Mouse (Mus musculus) spleen, embryonic (tissue): ENCODE results near the gene Opa3.

ENCODE experiments used
- CTCF ChIA-PET: fragments of 350-600 bp; sonication (Branson Sonifier 250); formaldehyde crosslinking; loops from one replicate; lab custom pipeline; 2022; lab: Charles Lee

Gene Opa3

DNA sequence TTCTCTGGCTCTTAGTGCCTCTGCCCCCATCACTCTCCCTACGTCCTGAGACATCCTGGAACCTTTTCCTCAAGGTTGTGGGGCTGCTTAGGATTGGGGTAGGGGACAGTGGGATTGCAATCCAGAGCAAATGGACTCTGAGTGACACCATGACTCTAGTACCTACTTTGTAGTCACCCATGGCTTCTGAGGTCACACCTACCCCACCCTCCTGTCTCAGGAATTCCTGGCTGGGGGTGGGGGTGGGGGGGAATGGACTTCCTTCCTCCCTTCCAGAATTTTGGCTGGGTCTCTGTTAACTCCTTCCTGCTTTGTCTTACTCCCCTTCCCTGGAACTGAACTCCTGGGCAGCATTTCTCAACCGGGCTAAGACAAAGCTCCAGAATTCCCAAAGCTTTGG is 14.7 kb upstream of the Opa3 start:
- CTCF ChIA-PET = no interaction called here

DNA sequence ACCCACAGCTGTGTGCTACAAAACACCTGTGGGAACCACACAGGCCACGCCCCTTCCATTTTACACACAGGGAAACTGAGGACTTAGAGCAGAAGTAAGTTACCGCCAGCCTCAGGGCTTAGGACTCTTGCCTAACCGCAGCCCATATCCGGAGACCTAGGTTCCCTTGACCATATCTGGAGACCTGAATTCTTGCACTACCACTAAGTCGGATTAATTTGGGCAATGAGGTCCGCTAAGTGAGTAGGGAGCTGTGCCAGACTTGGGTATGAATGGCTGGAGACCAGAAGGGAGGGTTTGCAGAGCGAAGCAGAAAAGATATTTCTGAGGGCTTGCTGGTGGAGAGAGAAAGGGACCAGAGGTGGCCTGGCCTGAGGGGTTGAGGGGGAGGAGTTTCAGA is 13.8 kb upstream of the Opa3 start:
- CTCF ChIA-PET = no interaction called here

DNA sequence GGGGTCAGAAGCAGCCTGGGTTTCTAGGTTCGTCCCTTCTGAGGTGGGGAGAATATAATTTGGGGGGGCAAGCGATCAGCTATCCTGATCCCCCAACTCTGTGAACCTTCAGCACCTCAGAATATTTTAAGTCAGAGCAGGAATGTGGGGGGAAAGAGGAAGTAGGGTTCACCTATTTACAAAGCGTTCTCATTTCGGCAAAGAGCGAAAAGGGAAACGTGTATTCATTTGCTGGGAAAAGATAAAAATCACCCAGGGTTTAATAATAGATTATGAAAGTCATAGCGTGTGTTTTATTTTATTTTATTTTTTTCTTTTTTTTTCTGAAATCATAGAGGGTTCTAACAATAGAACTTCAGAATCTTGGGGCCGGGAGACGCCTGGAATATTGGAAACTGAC is 13.2 kb upstream of the Opa3 start:
- CTCF ChIA-PET = no interaction called here

DNA sequence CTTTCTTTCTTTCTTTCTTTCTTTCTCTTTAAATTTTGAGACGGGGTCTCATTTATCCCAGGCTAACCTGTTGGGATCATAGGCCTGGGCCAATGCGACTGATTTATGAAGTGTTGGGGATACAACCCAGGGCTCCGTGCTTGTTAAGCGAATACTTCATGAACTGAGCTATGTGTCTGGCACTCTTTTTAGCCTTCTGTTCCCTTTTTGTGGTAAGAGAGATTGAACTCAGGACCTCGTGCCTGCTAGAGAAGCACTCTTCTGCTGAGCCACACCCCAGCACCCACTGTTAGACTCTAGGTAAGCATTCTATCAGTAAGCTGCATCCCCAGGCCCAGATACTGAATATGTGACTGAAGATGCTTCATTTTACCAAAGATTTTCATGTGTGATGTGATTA is 10.6 kb upstream of the Opa3 start:
- CTCF ChIA-PET = interaction anchor here (0.5 to 0.7 kb wide), 2 partner anchors 53 to 59 kb away, joined by 3 to 4 read pairs; no protein-coding TSS in a partner anchor

DNA sequence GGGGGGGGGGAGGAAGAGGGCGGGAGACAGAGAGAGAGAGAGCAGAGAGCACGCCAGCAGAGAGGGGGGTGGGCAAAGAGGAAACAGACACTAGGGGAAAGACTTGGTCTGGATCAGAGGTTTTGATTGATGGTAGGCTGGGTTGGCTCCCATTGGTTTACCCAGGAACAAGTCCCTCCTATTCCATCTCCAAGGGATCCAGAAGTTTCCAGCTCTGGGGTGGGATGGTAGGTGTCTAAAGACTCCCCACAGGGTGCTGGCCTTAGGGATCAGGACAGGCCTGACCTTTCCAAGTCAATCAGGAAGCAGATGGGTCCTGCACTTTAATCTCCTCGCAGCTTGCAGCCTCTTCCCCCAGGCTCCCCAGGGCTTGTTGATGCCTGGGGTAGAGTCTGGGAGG is 10.2 kb upstream of the Opa3 start:
- CTCF ChIA-PET = interaction anchor here (0.5 to 0.7 kb wide), 2 partner anchors 52 to 59 kb away, joined by 3 to 4 read pairs; no protein-coding TSS in a partner anchor

DNA sequence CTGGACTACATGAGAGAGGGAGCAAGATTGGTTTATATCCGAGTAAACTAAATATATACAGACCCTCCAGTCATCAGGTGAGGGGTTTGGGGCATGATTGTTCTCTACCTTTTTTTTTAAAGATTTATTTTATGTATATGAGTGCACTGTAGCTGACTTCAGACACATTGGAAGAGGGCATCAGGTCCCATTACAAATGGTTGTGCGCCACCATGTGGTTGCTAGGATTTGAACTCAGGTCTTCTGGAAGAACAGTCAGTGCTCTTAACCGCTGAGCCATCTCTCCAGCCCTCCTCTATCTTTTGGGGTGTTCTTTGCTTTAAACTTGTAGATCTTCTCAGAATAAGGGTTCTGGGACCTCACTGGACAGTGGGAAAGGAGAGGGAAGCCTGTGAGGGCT is 8.1 kb upstream of the Opa3 start:
- CTCF ChIA-PET = no interaction called here

DNA sequence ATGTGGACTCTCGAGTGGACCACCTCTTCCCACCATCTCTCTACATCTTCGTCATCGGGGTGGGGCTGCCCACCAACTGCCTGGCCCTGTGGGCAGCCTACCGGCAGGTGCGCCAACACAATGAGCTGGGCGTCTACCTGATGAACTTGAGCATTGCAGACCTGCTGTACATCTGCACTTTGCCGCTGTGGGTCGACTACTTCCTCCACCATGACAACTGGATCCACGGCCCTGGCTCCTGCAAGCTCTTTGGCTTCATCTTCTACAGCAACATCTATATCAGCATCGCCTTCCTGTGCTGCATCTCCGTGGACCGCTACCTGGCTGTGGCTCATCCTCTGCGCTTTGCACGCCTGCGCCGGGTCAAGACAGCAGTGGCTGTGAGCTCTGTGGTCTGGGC is 5.9 kb upstream of the Opa3 start:
- CTCF ChIA-PET = no interaction called here

DNA sequence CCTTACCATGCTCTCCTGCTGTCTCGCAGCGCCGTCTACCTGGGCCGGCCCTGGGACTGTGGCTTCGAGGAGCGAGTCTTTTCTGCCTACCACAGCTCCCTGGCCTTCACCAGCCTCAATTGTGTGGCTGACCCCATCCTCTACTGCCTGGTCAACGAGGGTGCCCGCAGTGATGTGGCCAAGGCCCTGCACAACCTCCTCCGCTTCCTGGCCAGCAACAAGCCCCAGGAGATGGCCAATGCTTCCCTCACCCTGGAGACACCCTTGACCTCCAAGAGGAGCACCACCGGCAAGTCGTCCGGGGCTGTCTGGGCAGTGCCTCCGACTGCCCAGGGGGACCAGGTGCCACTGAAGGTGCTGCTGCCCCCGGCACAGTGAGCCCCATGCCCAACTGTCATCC is 5.3 kb upstream of the Opa3 start:
- CTCF ChIA-PET = no interaction called here

DNA sequence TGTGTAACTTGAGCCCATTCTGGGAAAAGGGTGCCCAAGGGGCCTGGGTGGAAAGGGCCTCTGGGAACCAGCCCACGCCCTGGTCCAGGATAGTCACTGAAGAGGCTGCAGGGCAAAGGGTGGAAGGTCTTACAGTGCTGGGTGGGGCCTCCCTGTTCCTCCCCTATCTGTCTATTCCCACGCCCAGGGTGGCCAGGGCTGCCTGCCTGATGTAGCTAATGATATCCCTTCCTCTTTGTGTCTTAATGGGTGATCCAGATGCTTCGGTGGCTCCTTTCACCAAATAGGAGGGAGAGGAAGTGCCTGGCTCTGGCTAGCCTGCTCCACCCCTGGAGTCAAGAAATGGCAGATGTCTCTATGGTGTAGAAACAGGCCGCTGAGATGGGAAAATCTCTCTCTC is 3.2 kb upstream of the Opa3 start:
- CTCF ChIA-PET = no interaction called here

DNA sequence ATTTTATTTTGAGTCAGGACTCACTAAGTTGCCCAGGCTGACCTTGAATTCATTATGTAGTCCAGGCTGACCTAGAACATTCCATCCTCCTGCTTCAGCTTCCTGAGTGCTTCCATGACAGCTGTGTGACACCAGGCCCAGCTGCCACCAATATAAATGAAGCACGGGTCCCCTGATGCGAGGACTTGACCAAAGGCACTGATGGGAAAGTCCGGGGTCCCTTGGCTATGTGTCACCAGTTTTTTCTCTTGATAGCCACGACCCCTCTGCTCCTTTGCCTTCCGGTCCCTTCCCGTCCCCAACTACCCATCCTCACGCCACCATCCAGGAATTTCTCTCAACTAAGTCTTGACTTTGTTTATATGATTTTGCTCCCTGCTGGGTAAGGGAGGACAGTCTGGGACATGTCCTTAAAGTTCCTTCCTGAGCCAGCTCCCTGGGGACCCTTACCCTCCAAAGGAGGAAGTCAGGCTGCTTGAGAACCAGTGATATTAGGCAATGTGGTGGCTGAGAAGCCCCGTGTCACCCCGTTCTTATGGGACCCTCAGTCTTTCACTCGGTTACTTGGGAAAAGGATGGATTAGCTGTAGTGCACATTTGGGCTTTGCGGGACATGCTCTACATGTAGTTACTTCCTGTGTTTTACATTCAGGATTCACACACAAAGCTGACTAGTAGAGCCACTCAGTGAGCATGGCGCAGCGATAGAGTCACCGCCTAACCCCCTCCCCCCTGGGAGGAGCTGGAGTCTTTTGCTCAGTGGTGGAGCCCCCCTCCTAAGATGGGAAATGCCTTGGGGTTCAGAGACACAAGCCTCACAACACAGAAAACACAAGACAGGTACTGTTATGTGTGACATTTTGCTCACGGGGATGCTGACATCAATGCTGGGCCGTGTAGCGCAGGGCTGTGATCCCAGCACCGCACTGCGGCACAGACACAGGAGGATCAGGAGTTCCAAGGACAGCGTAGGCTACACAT is 1.0 kb upstream of the Opa3 start:
- CTCF ChIA-PET = interaction anchor here (1.1 kb wide), 1 partner anchor 47 kb away, joined by 3 read pairs; no protein-coding TSS in a partner anchor

DNA sequence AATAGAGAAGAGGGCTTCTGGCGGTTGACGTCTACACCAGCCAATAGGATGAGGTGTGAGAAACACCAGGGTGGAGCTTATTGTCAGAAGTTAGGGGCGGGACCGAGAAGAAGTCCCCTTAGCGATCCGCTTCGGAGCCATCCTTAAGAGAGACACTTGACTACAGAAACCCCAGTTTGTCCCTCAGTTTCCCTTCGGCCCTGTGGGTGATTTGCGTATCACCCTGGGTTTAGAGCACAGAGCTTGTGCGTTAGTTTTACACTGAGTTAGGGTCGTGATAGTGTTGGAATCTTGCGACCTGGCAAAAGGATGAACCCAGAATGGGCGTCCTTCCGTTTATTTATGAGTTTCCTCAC is 637 bp downstream of the Opa3 start:
- CTCF ChIA-PET = interaction anchor here (1.2 kb wide), 1 partner anchor 11 kb away, joined by 3 read pairs; no protein-coding TSS in a partner anchor

DNA sequence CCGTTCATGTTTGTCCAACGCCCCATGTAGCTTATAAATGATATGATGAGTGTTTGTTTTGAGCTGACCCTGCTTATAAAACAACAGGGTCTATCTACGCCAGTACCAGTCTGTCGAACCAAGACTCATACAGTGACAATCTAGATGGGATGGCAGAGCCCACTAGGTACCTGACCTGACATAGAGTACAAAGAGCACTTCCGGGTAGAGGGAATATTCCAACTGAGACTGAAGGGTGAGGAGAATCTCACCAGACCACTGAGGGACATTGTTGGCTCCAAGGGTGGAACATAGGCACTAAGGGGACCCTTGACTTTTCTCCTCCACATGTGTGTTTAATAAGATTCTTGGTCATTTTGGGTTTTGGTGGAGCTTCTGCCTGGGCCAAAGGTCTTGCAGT is 1.3 kb downstream of the Opa3 start:
- CTCF ChIA-PET = interaction anchor here (1.2 kb wide), 1 partner anchor 10 kb away, joined by 3 read pairs; no protein-coding TSS in a partner anchor

DNA sequence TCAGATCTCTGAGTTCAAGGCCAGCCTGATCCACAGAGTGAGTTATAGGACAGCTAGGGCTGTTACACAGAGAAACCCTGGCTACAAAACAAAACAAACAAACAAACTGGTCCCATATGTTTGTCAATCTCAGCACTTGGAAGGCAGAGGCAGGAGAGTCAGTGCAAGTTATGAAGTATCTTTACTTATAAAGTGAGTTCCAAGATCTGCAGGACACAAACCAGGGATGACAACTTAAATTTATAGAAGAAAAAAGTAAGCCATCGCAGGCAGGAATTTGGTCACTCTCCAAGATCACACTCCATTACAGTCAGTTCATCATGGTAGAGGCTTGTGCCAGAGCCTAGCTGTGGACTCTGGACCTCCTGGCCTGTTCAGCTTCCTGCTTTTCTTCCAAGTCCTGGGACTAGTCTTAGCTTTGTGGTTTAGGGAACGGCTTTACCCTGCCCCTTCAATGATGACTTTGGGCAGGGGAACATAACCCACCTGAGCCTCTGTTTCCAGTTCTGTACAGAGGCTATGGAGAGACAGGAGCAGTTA is 2.0 kb downstream of the Opa3 start:
- CTCF ChIA-PET = no interaction called here

DNA sequence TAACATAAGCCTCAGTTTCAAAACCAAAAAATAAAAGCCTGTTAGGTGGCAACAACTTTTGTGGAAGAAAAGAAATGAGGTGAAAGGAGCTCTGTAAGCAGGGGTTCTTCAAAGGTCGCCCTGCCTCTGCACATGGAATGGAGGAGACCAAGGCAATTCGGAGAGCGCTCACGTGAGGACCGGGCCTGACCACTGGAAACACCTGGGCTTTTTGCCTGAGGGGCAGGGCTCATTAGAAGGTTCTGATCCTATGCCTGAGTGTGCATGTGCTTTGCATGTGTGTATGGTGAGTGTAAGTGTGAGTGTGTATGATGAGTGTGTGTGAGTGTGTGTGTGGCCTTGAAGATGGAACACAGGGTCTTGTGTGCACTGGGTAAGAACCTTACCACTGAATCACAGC is 2.8 kb downstream of the Opa3 start:
- CTCF ChIA-PET = no interaction called here

DNA sequence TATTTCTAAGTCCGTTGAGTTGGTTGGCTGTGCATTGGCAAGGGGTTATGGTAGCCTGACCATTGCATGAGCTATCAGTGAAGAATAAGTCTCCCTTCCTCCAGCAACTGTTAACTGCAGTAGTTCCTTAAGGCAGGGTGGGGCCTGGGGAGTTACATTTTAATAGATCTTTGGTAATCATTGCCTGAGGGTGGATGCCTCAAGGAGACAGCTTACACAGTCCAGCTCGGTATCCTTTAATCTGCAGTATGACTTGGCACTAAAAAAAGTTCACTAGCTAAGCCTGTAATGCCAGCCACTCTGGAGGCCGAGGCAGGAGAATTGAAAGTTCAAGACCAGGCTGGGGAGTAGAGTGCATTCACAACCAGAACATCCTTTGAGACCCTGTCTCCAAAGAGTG is 3.7 kb downstream of the Opa3 start:
- CTCF ChIA-PET = interaction anchor here (1.1 kb wide), 1 partner anchor 40 kb away, joined by 3 read pairs; the partner anchor contains the start of gene Vasp

DNA sequence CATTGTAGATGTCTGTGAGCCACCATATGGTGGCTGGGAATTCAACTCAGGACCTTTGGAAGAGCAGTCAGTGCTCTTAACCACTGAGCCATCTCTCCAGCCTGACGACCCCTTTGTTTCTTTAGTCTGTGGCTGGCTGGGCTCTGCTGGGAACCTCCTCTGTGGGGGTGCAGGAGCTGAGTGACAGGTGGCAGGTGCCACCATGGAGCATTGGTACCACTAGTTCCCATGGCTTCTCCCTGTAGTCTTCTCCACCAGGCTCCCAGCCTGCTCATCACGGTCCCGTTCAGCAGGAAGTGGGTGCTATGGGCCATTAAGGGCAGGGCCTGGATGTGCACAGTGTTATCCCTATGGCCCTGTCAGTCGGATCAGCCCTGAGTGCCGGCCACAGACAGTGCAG is 6.5 kb downstream of the Opa3 start:
- CTCF ChIA-PET = interaction anchor here (0.6 to 0.8 kb wide), 2 partner anchors 31 to 47 kb away, joined by 3 to 9 read pairs; no protein-coding TSS in a partner anchor

DNA sequence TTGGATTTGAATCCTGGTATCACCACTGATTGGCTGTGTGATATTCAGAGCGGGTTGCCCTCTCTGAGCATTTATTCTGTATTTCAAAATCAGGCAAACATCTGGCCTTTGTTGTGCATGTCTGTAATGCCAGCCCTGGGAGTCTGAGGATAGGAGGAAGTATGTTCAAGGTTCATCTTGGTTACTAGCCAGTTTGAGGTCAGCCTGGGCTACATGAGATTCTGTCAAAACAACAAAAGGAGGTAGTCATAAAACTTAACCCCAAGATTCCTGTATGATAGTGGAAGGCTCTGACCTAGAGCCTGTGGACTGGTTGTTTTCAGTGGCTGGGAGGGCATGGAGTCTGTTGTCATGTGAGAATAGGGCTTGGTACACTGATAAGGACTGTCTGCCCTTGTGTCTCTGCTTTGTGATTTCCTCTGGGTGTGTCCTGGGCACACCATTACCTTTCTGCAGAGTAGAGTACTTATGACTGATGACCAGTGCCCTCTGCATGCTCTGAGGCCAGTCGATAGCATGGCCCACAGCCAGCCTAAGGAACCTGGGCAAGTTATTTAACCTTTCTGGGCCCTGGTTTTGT is 7.0 kb downstream of the Opa3 start:
- CTCF ChIA-PET = interaction anchor here (0.6 kb wide), 1 partner anchor 31 kb away, joined by 9 read pairs; no protein-coding TSS in a partner anchor

DNA sequence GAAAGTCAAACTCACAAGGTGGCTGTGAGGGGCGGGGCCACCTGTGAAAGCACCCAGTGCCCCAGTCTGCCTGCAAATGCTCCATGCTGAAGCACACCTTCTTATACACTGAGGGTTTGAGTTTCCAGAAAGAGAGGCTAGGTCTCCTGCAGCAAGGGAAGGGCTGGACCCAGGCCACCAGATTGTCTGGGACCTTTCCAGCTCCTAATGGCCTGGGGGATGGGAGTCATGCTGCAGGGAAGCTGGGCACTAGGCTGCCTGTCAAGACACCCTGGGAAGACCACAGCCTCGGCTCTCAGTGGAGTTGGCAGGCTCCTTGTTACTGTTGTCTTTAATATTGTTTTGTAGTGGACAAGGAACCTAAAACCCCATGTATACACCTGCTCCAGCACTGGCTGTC is 8.3 kb downstream of the Opa3 start:
- CTCF ChIA-PET = no interaction called here

DNA sequence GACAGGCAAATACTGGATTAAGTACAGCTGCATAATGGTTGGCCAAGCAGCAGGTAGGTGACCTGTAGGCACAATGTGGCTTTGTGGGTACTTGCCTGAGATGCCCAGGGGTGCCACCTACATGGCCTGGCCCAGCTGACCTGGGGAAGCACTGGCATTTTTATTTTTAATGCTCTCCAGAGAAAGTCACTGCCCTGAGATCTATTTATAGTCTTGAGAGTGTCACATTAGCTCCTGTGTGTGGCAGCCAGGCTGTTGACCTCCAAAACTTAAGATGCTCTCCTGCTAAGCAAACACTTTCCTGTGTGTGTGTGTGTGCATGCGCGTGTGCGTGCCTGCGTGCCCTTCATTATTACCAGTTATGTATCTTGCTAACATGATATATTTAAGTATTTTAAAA is 10.2 kb downstream of the Opa3 start:
- CTCF ChIA-PET = interaction anchor here (0.6 kb wide), 1 partner anchor 101 kb away, joined by 3 read pairs; no protein-coding TSS in a partner anchor

DNA sequence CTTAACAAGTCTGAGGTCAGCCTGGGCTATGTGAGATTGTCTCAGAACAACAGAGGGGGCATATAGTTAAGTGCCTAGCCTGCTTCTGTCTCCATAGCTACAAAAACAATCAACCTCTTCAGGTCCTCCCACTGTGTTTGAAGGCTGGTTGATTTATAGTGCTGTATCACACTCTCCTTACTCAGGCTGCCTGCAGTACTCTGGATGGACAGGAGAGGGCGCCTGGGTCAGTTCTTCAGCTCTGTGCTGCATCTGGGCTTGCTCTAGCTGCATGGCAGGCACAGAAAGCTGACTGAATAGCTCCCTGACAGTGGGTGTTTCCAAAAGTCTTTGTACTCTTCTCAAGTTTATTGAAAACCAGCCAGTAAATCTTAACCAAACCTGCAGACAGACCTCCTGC is 11.3 kb downstream of the Opa3 start:
- CTCF ChIA-PET = interaction anchor here (0.7 to 1.2 kb wide), 8 partner anchors 11 to 111 kb away, joined by 3 to 16 read pairs (median 4); no protein-coding TSS in a partner anchor

DNA sequence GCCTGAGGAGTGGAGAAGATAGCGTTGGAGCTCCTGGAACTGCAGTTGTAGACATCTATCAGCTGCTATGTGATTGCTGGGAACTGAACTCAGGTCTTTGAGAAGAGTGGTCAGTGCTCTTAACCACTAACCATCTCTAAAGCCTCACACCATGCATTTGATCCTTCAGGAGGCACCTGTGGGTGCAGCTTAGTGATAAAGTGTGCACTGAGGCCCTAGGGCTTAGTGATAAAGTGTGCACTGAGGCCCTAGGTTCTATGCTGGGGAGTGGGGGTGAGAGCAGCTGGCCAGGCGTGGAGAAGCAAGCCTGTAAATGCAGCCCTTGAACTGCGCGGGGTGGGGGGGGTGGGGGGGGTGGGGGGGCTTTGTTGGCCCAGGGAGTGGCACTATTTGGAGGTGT is 11.9 kb downstream of the Opa3 start:
- CTCF ChIA-PET = interaction anchor here (0.6 to 1.2 kb wide), 9 partner anchors 9 to 115 kb away, joined by 3 to 6 read pairs (median 4); no protein-coding TSS in a partner anchor
